Mouse (Mus musculus): Measurements from ENCODE around the gene Tpm4.

The Tpm4 gene

DNA sequence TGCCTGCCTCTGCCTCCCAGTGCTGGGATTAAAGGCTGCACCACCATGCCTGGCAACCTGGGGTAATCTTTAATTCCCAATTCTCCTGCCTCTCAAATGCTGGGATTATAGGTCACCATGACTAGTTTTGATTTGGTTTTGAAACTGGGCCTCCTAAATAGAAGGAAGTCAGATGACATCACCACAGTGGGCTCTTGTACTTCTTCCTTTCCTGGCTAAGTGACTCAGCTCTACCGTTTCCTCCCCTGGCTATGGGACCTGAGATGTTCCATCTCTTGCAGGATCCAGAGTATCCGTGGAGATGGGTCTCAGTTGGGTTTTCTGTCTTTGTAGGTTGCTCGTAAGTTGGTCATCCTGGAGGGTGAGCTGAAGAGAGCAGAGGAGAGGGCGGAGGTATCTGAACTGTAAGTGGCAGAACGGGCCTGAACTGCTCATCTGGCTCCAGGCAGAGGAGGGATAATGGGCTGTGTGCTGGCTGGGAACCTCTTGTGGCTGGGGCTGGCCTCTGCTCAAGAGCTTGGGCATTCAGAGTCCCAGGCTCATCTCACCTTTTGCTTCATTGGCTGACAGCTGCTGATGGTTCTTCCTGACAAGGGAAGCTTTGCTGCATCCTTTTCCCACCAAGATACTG lies 9.7 kb downstream of the Tpm4 start:
- no peak for DNase-seq

DNA sequence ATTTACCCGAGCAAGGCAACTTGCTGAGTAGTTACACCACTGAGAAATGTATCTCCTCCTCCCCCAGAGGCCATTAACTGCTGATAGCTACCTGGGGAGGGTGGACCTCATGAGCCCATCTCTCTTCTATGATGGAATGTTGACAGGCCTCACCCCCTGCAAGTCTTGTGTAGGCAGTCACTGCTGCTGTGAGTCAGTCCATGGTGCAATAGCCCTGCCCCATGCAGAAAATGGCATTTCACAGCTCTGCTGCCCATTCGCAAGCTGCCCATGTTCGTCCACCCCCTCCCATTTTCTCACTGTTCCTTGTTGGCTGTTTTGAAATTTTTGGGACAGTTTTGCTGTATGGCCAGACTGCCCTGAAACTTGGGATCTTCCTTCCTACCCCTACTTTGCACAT lies 10.7 kb downstream of the Tpm4 start:
- no peak for DNase-seq

DNA sequence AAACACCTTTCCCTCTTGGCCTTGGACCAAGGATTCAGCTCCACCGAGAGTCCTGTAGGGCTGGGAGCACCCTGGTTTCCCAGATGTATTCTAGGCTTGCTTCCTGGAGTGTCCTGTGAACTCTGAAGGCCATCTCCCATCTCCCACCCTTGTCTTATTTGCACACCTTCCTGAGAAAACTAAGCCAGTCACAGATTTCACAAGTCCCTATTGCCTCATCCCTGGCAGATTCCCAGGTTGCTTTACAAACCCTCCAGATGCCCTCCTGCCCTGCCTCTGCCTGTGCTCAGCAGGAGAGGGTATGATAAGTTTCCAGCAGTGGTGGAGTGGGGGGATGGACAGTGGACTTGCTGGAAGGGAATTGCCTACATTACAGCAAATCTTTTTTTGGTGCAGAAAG lies 11.3 kb downstream of the Tpm4 start:
- no peak for DNase-seq

DNA sequence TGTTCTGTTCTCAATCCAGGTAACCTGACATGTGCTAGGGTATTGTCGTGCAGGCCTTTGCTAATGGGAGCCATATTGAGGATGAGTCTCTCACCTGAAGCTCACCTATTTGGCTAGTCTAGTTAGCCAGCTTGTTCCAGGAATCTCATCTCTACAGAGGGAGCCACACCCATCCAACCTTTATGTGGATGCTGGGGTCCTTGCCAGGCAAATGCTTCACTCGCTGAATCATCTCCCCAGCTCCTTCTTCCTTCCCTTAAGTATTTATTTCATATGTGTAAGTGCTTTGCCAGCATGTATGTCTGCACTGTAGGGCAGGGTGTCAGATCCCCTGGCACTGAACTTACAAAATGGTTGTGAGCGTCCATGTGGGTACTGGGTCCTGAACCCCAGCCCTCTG lies 11.8 kb downstream of the Tpm4 start:
- DNase-seq: no peak

DNA sequence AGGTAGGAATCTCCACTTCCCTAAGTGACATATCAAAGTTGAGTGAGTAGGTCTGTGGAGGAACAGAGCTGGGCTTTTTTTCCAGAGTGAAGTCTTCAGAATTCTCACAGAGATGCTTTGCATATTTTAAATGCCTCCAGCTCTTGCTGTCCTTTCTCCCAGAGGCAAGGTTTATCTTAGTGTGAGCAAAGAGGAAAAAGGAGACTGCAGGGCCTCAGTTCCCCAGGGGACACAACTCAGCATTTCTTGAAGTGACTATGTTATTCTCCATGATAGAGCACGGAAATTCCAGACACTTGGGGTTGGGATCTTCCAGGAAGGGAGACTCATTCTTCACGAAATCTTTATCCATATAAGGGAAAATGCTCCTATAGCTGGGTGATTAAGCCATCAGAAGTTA lies 12.5 kb downstream of the Tpm4 start:
- DNase-seq: no peak

DNA sequence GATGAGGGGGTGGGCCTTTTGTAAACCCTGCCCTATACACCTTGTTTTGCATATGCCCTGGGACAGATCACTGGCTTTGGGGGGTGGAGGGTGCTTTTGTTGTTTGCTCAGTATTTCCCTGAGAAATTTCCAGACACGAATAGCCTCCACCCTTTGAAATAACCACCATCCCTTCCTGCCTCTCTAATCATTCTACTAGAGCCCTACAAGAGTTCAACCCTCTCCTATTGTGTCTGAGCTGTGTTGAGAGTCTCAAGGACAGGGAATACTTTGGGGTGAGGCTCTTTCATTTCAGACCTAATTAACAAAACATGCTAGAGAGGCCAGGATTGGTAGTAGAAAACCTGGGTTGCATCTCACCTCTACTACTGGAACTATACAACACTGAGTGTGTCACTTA lies 14.3 kb downstream of the Tpm4 start:
- DNase-seq: no peak

DNA sequence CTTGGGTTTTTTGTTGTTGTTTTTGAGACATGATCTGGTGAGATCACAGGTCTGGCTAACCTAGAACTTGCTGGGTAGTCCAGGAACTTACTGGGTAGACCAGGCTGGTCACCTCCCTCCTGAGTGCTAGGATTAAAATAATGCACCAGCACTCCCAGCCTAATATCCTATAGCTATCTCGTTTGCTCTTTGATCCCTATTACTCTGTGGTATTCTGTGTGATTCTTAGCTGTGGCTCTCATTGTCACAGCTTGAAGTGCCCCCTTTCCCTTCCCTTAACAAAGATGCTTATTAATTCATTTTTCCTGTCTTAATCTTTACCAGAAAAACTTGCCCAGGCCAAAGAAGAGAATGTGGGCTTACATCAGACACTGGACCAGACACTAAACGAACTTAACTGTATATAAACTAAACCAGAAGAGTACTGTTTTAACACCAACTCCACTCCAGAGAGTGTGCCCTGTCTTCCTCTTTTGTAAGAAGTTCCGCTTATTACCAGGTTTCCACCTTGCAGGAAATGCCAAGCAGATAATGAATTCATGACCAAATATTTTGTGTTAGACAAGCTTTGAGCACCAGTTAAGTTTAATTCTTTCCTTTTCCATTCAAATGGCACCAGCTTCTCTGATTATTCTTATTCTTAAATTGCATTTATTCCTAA lies 16.8 kb downstream of the Tpm4 start:
- no peak for DNase-seq

DNA sequence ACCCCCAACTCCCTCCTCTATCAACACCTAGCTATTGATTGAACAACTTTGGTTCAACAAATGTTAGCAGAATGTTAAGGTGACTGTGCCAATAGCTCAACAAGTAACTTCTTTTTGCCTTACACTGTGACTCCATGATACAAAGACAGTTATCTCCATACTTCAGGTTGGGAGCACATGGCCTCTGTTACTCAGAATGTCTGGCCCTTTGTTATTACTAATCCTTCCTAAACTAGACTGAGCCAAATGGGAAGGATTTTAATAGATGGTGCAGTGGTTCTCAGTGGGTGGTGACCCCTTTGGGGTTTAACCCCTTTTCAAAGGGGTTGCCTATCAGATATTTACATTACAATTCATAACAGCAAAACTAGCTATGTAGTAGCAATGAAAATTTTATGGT lies 18.6 kb downstream of the Tpm4 start:
- DNase-seq: no peak

DNA sequence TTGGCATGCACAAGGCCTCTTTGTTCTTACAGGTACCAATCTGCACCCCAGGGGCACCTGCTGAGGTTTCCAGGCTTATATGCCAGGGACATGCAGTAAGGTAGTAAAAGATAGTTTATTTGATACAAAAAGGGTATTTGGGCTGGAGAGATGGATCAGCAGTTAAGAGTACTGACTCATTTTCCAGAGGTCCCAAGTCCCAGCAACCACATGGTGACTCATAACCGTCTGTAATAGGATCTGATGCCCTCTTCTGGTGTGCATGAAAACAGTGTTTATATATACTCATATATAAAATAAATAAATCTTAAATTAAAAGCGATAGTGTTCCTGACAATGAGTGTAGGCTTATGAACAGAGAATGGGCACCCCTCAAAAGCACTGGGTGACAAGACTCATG lies 23.3 kb downstream of the Tpm4 start:
- DNase-seq: no peak

DNA sequence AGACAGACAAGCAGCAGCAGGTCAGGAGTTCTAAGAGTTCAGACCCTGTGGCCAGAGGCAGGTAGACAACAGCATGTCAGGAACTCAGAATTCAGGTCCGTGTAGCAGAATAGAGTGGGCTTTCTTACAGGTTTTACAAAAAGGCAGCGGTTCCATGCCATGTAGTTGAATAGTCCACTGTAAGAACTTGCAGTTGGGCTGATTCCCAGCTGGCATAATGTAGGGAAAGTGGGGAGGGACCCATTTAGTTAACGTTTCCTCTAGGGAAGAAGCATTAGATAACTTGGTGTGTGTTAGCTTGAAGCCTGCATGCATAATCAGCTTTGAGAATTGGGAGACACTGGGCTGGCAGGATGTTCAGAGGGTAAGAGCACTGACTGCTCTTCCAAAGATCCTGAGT lies 24.0 kb downstream of the Tpm4 start:
- peak; percentile 39 for DNase-seq

DNA sequence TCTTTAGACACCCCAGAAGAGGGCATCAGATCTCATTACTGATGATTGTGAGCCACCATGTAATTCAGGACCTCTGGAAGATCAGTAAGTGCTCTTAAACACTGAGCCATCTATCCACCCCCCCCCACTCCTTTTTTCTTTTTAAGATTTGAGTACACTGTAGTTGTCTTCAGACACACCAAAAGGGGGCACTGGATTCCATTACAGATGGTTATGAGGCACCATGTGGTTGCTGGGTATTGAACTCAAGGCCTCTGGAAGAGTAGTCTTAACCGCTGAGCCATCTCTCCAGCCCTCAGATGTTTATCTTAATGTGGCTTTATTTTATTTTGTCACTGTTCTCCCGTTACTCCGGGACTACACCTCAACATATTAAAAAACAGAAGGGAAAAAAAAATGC lies 25.2 kb downstream of the Tpm4 start:
- DNase-seq: no peak

DNA sequence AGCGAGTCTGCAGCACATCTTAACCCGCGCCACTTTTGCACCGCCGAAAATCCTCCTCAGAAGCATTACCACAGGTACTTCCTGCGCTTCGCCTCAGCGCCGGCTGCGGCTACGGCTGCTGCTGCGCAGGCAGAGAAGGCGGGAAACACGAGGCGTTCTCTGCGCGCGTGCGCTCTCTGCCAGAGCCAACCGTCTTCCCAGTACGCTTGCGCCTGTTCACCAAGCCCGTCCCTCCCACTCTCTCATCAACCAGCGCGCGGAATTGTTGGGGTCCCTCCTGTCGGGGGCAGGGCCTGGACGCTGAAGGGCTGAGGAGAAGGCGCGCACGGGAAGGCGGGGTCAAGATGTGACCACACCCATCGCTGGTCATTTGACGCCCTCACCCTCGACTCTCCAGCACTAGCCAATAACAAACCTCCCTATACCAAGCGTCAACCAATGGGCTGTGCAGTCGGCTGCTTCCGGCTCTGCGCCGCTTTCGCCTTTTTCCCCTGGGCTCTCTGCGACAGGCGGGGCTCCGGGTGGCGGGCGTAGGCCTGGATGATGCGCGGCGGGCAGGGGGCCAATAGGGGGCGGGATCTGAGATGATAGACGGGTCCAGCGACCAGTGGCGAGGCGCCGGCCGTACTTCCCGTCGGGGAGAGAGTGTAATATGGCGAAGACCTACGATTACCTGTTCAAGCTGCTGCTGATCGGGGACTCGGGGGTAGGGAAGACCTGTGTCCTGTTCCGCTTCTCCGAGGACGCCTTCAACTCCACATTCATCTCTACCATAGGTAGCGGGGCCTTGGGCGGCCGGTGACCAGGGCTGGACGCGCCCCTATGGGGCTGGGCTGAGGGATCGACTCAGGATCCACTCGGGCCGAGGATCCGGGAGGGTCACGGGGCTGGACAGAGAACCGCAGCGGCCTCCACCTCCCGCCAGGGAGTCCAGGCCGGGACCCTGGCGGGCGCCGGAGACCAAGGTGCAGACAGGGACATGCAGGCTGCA lies 26.2 kb downstream of the Tpm4 start, which contains the start of gene Rab8a:
Gene Rab8a, plus strand, starts transcription at position 494 of the 991 bp plus-strand sequence.
- DNase-seq: peak; percentile 100

DNA sequence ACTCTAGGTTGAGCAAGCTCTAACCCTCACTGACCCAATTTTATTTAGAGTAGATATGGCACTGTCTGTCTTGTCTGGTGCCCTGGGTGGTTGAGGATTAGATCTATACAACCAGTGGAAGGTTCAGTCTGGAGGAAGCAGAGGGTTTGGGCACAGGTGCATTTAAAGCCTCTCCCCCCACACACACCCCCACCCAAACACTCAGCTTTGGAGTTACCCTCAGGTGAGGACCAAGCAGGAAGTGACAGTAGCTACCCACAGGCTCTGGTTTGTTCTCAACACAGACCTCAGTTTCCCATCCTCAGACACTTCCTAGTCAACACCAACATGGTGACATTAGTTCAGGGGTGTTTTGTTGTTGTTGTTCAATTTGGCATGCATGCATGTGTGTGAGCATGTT lies 28.0 kb downstream of the Tpm4 start:
- DNase-seq: no peak

DNA sequence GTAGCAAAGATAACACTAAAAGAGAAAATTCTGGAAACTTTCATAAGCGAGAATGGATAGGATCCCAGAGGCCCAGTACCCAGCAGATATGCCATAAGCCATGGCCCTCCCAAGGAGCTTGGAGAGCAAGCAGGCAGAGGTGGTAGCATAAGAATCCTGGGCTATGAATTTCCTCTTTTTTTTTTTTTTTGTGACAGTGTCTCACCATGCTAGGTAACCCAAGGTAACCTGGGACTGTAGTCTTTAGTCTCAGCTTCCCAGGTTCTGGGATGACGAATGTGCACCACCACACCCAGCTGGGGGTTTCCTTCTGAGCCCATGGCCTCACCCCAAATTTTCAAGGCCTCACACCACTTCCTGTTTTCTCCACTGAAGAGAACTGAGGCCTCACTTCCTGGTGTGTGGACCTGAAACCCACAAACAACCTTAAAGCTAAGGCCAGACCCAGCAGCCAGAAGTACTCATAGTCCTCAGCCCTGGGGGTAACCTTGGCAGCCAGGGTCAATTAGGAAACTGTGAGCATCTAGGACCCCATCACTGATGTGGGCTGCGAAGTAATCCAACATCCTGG lies 34.4 kb downstream of the Tpm4 start:
- no peak for DNase-seq

DNA sequence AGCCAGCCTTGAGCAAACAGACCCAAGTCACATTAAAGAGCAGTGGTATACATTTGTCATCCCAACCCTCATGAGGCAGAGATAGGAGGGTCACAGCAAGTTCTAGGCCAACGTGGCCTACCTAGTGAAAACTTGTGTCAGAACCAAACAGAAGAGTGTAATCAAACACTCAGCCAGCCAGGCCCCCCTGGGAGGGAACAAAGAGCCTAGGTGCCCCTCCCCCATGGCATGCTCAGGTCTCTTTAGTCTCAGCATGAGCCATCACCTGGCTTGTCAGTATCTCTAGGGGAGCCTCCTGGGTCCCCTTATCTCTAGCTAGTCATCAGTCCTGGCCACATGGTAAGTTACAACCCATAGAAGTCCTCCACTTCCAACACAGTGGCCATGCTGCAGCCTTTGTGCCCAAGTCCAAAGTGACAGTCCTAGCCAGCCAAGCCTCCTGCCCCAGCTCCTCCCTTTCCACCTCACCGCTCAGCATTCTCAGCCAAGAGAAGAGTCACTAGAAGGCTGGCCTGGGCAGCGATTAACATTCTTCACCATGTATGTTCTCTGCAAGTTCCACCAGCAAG lies 35.0 kb downstream of the Tpm4 start:
- no peak for DNase-seq

DNA sequence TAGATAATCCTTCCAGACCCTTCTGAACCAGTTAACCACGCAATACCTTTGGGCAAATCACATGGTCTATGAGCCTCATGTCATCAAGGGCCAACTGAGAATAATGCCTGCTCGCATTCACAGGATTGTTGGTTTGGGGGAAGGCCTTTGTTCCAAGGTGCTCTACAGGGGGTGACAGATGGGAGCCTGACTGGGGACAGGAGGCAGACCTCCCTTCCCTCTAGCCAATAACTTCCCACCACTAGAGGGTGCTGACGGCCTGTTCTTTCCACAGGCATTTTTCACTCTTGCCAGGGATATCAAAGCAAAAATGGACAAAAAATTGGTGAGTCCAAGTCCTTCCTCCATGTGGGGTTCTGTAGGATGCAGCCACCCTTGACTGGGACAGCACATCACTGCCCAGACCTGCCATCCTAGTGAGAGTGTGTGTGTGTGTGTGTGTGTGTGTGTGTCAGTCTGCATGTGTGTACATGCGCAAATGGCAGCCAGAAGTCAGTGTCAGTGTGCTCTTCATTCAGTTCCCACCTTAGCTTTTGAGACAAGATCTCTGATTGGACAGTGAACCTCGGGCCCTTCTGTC lies 42.7 kb downstream of the Tpm4 start:
- peak; percentile 83 for DNase-seq

DNA sequence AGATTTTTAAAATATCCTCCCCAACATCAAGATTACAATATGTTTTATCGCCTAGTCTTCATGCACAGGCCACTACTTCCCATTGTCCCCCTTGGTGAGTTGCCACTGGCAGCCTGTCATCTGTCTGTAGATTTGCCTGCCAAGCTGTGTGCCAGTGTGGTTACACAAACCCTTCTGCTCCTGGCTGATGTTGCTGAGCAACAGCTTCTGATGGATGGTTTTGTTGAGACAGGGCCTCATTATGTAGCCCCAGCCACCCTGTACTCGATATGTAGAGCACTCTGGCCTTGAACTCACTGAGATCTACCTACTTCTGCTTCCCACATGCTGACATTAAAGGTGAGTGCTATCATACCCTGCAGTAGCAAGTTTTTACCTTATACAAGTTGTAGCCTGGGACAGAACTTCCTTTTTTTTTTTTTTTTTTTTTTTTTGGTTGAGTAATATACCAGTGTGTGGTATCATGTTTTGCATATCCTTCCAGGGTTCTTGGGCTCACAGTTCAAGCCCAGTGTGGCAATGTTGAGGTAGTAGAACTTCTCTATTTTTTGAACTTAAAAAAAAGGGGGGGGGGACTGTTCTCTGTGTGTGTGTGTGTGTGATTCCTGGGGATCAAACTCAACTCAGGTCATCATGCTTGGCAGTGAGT lies 48.9 kb downstream of the Tpm4 start:
- DNase-seq: no peak

DNA sequence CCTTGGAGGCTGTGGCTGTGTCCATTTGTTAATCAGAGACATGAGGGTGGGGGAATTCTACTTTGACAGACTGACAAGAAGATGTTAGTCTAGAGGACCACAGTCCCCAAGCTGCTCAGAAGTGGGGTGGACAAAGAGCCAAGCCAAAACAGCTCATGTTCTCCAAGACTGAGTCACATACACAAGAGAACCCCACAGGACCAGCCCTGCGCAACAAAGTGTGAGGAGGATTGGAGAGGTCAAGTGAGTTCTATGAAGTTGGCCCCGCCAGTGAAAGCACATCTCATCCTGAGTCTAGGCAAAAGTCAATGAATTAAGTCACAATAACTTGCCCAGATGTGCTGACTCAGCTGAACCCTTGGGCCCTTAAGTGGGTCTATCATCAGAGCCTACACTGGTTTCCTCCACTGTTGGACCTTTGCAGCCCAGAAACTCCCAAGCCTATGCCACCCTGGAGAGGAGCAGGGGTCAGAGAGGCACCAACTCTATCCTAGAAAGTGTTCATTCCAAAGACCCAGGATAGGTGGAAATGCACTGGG lies 53.1 kb downstream of the Tpm4 start:
- DNase-seq: no peak

DNA sequence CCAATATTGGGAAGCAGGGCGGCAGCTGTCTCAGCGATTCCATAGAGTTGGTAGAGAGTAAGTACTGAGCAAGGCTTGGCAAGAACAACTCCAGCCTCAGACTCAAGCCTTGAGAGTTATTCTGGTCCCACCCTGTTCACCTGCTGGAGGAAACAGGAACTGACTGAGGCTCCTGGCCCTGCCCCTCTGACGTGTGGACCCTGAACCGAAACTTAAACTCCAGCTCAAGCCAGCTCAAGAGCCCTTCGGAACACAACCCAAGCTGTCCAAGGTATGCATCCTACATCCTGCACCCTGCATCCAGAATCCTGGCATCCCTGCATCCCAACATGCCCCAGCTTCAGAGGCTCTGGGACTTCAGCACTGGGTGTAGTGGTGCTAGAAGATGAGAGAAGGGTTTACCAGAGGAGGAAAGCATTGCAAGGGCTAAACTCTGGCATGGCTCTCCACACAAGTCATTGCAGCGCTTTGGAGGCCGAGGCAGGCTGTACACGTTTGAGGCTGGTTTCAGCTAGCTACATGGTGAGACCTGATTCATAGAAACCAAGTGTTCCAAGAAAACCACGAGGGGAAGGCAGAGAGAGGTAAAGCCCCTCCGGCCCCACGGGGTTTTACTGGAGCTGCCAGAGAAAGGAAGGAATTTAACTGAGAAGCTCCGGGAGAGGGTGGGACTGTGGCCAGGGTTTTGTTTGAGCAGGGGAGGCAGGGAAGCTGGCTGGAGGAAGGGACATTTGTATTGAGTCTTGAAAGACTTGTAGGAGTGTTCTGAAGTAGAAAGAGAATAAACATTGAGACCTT lies 54.8 kb downstream of the Tpm4 start, which contains the start of gene Hsh2d:
Gene Hsh2d, plus strand, starts transcription at position 222 of the 798 bp plus-strand sequence.
- no peak for DNase-seq

DNA sequence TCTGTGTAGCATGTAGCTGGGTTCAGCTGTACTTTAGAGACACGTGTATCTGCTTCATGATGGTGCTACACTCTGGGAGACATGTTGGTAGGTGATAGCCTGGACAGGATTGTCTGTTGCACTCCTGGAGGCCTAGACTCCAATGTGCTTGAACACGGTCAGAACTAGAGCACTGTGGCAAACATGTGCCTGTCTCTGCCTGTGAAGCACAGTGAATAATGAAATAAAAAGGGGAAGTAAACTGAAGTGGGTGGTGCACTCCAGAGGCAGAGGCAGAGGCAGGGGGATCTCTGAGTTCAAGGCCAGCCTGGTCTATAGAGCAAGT lies 55.4 kb downstream of the Tpm4 start:
- DNase-seq: no peak

DNA sequence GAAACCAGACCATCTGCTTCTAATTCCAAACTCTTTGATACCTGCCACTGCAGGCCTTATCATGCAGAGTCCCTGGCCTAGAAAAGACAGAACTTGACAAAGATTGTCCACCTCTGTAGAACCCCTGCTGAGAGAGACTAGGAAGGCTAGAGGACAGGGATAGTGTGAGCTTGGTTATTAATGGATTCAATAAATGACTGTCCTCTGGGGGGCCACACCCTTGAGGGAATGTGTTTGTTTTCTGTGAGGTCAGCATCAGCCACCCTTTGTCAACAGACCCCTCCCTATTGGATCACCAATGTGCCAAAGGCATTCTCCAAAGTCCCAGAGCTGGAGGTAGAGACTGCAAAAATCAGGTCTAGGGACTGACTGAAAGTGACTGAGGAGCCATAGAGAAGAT lies 57.3 kb downstream of the Tpm4 start:
- DNase-seq: no peak

All from cerebellum, adult 9-10 months (tissue).